Comparison of ENCODE assay signal across 8 mouse cellular contexts in genomic region chr15:100599276-100600046, GRCm38 (mm10). TPM values are rescaled to one million over a fixed set of nuclear protein-coding genes. Genes with fewer than 3 reads are reported as not detected.
A peak's percentile ranks its signal among the peaks of the same experiment; 100 is the strongest.
DNase-seq lines count a peak whose midpoint lies in the region; ATAC-seq lines count a peak whose summit lies in the region.

Gene Pou6f1, minus strand, starts transcription at chr15:100599984.

- H3K9ac ChIP-seq in embryonic facial prominence, embryonic 15.5 days: peak within 1 kb of the TSS; percentile 71
- H3K9ac ChIP-seq in heart, embryonic 14.5 days (ENCODE audit: low read length): peak within 1 kb of the TSS; percentile 92
- peak within 1 kb of the TSS; percentile 94 for H3K9ac ChIP-seq in kidney, embryonic 16.5 days (replicated peaks; ENCODE audit: low read length)
- H3K9ac ChIP-seq in liver, embryonic 11.5 days (ENCODE audit: low read depth, low read length): peak within 1 kb of the TSS; percentile 56

- peak within 1 kb of the TSS; percentile 79 for H3K4me3 ChIP-seq in embryonic facial prominence, embryonic 15.5 days (replicated peaks)
- H3K4me3 ChIP-seq in heart, embryonic 14.5 days (ENCODE audit: control insufficient read depth in 1 of 2, insufficient read depth in 1 of 2, low read depth in 1 of 2, low read length in 2 of 2): peak within 1 kb of the TSS; percentile 71 to 86
- H3K4me3 ChIP-seq in kidney, embryonic 16.5 days (ENCODE audit: low read length): peak within 1 kb of the TSS; percentile 84
- H3K4me3 ChIP-seq in liver, embryonic 11.5 days (ENCODE audit: low read depth, low read length): peak within 1 kb of the TSS; percentile 66

- peaks cover 9% of the 10 kb centered on the region for H3K27me3 ChIP-seq in embryonic facial prominence, embryonic 15.5 days
- peaks cover 9% of the 10 kb centered on the region; the same call in 1 of the 2 replicates for H3K27me3 ChIP-seq in heart, embryonic 14.5 days (ENCODE audit: control insufficient read depth, insufficient read depth, low read length)
- 0 out of 2 replicates have a peak, but pooled peaks cover 4% of the 10 kb centered on the region for H3K27me3 ChIP-seq in kidney, embryonic 16.5 days (ENCODE audit: insufficient read depth, low read length)
- H3K27me3 ChIP-seq in liver, embryonic 11.5 days (replicated peaks; ENCODE audit: control insufficient read depth, insufficient read depth, low read length): peaks cover 40% of the 10 kb centered on the region

- peak within 1 kb of the TSS; percentile 97 for H3K4me2 ChIP-seq in embryonic facial prominence, embryonic 15.5 days (replicated peaks)
- peak within 1 kb of the TSS; percentile 92 for H3K4me2 ChIP-seq in heart, embryonic 14.5 days (ENCODE audit: low read length)
- H3K4me2 ChIP-seq in kidney, embryonic 16.5 days (replicated peaks; ENCODE audit: low read depth, low read length): peak within 1 kb of the TSS; percentile 89
- H3K4me2 ChIP-seq in liver, embryonic 11.5 days: peak within 1 kb of the TSS; percentile 96

- under 1% methylated on average over 71 of the region's 76 CpGs for WGBS in embryonic facial prominence, embryonic 15.5 days
- under 1% methylated on average over 74 of the region's 76 CpGs for WGBS in heart, embryonic 14.5 days
- under 1% methylated on average over 48 of the region's 76 CpGs for WGBS in kidney, embryonic 16.5 days
- WGBS in liver, embryonic 11.5 days: under 1% methylated on average over 67 of the region's 76 CpGs

- no peaks in the 10 kb centered on the region for H3K9me3 ChIP-seq in embryonic facial prominence, embryonic 15.5 days (replicated peaks)
- H3K9me3 ChIP-seq in heart, embryonic 14.5 days (ENCODE audit: control insufficient read depth, low read length): no peaks in the 10 kb centered on the region
- no peaks in the 10 kb centered on the region for H3K9me3 ChIP-seq in kidney, embryonic 16.5 days (ENCODE audit: low read length)
- no peaks in the 10 kb centered on the region for H3K9me3 ChIP-seq in liver, embryonic 11.5 days (ENCODE audit: control insufficient read depth, low read length)

- no peaks in the 10 kb centered on the region for H3K36me3 ChIP-seq in embryonic facial prominence, embryonic 15.5 days
- H3K36me3 ChIP-seq in heart, embryonic 14.5 days (ENCODE audit: control insufficient read depth, insufficient read depth, low read length): no peaks in the 10 kb centered on the region
- no peaks in the 10 kb centered on the region for H3K36me3 ChIP-seq in kidney, embryonic 16.5 days (ENCODE audit: insufficient read depth, low read length)
- no peaks in the 10 kb centered on the region for H3K36me3 ChIP-seq in liver, embryonic 11.5 days (ENCODE audit: control insufficient read depth, insufficient read depth, low read length)

- ATAC-seq in embryonic facial prominence, embryonic 15.5 days (ENCODE audit: insufficient number of reproducible peaks, low FRiP score, low TSS enrichment, low read depth): peak; percentile 54
- ATAC-seq in heart, embryonic 14.5 days (ENCODE audit: insufficient number of reproducible peaks, insufficient read depth, low FRiP score, low read depth): peak; percentile 53
- peak; percentile 76 for ATAC-seq in kidney, embryonic 16.5 days (ENCODE audit: low FRiP score, low TSS enrichment)
- peak; percentile 36; the same call in 1 of the 2 replicates for ATAC-seq in liver, embryonic 11.5 days (replicated peaks; ENCODE audit: low FRiP score)

- H3K4me1 ChIP-seq in embryonic facial prominence, embryonic 15.5 days: peaks cover 18% of the 10 kb centered on the region
- H3K4me1 ChIP-seq in heart, embryonic 14.5 days (ENCODE audit: control insufficient read depth in 2 of 2, insufficient read depth in 2 of 2, low read length in 2 of 2): peaks cover 10% of the 10 kb centered on the region in 2 experiments
- peaks cover 30% of the 10 kb centered on the region for H3K4me1 ChIP-seq in kidney, embryonic 16.5 days (ENCODE audit: insufficient read depth, low read length)
- peaks cover 13% of the 10 kb centered on the region for H3K4me1 ChIP-seq in liver, embryonic 11.5 days (replicated peaks; ENCODE audit: control insufficient read depth, insufficient read depth, low read length)

- peak within 1 kb of the TSS; percentile 56 for H3K27ac ChIP-seq in embryonic facial prominence, embryonic 15.5 days (replicated peaks)
- peak within 1 kb of the TSS; percentile 25 to 82; a peak in 3 of 4 replicates for H3K27ac ChIP-seq in heart, embryonic 14.5 days (replicated peaks in 1 of 2; ENCODE audit: control insufficient read depth in 1 of 2, insufficient read depth in 1 of 2, low read depth in 2 of 2, low read length in 2 of 2)
- H3K27ac ChIP-seq in kidney, embryonic 16.5 days (ENCODE audit: low read length): peak within 1 kb of the TSS; percentile 81
- H3K27ac ChIP-seq in liver, embryonic 11.5 days (ENCODE audit: low read depth, low read length): no peak within 1 kb of the TSS

- peak; percentile 51 for DNase-seq in A20 (ENCODE audit: low read depth, low spot score)
- no peak for DNase-seq in adrenal gland, adult 8-10 months
- DNase-seq in liver, embryonic 11.5 days (ENCODE audit: low spot score): no peak
- peak; percentile 62 for DNase-seq in neural tube, embryonic 10.5 days (ENCODE audit: extremely low spot score, low spot score)
- peak; percentile 66 for DNase-seq in thymus, postnatal 4 days

RNA-seq across cellular contexts. Expression of gene Pou6f1, which starts in this region (rescaled TPM):
- total RNA-seq in adrenal gland, adult 8-10 months (2022): 10 to 100 TPM; 17.1 to 33.5 (median 23.8) TPM
- polyA plus RNA-seq in embryonic facial prominence, embryonic 15.5 days (2015; fragmentation: Nextera tagmentation; extraction: Ambion mirVana): 12.3 and 13.8 TPM in 2 replicates
- polyA plus RNA-seq in heart, embryonic 14.5 days (2014; fragmentation: Nextera tagmentation; extraction: Ambion mirVana): 7.1 and 8.2 TPM in 2 replicates
- 10.1 and 10.2 TPM in 2 replicates for polyA plus RNA-seq in kidney, embryonic 16.5 days (2015; fragmentation: Nextera tagmentation; extraction: Ambion mirVana)
- polyA plus RNA-seq in liver, embryonic 11.5 days (2014; fragmentation: Nextera tagmentation; extraction: Ambion mirVana): 0.92 and 1.2 TPM in 2 replicates

Comparison
In these comparisons a context has a peak if more than half of its experiments do, and no peak if none do; other contexts are left out.
1. DNase-seq: peak in A20 (single experiment), neural tube, embryonic 10.5 days (single experiment) and thymus, postnatal 4 days (single experiment); none in adrenal gland, adult 8-10 months (single experiment) and liver, embryonic 11.5 days (single experiment).
2. Peak in every context shown above with its lines, with median percentiles within 50 percentile points of each other: ATAC-seq, H3K4me2 ChIP-seq, H3K4me3 ChIP-seq and H3K9ac ChIP-seq.